Comparison of ENCODE assay signal across 12 mouse cellular contexts in the genomic region with DNA sequence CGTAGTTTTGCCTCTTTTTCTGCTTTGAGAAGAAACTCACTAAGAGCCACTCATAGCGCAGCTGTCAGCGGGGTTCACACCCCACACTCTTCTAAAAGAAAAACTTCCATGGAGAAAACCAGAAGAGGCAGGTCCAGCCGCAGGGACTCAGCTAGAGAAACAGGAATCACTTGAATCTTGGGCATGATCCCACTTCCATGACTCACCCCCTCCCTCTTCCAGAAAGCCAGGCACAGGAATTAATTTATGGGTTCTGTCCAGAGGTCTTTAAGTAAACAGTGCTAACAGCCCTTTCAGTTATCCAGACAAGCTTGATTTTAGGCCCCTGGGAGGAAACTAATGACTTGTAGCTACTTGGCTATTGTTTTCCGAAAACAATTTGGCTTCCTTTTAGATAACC.
A peak's percentile ranks its signal among the peaks of the same experiment; 100 is the strongest.
DNase-seq lines count a peak whose midpoint lies in the region; ATAC-seq and TF ChIP-seq lines count a peak whose summit lies in the region.
"Had no signal": no experiment of that assay in that cellular context is flagged by ENCODE, and none has a peak within 500 bp of the region (broad histone marks: within the 10 kb centered on the region; RNA-seq: fewer than 3 reads in every experiment).

No protein-coding gene starts in this region.

- 0 out of 2 replicates have a peak, but pooled peaks have one; percentile 31 for ATAC-seq in heart, embryonic 15.5 days (replicated peaks; ENCODE audit: insufficient number of reproducible peaks, insufficient read depth, low FRiP score, low read depth)
- ATAC-seq in lung, postnatal 0 days: peak; percentile 85
- ATAC-seq: forebrain, embryonic 16.5 days; midbrain, embryonic 15.5 days had no signal

- H3K27me3 ChIP-seq in heart, embryonic 15.5 days: 0 out of 2 replicates have a peak, but pooled peaks cover 6% of the 10 kb centered on the region
- H3K27me3 ChIP-seq in lung, postnatal 0 days (replicated peaks; ENCODE audit: insufficient read depth, low read length): no peaks in the 10 kb centered on the region
- peaks cover 1% of the 10 kb centered on the region; the same call in 1 of the 2 replicates for H3K27me3 ChIP-seq in embryonic facial prominence, embryonic 10.5 days (replicated peaks; ENCODE audit: low read depth, poor library complexity, severe bottlenecking)
- H3K27me3 ChIP-seq: limb, embryonic 15.5 days; midbrain, embryonic 15.5 days had no signal

- peak; percentile 61 for TF ChIP-seq EP300 in lung, postnatal 0 days (IDR thresholded peaks at IDR 0.05)

- H3K4me1 ChIP-seq in heart, embryonic 15.5 days (replicated peaks): peaks cover 6% of the 10 kb centered on the region; the same call in 1 of the 2 replicates
- H3K4me1 ChIP-seq in lung, postnatal 0 days (ENCODE audit: insufficient read depth, low read depth, low read length): peaks cover 7% of the 10 kb centered on the region; the same call in 1 of the 2 replicates
- 0 out of 2 replicates have a peak, but pooled peaks cover 5% of the 10 kb centered on the region for H3K4me1 ChIP-seq in embryonic facial prominence, embryonic 10.5 days
- H3K4me1 ChIP-seq: midbrain, embryonic 15.5 days had no signal

- 55% methylated on average over 5 of the region's 5 CpGs for WGBS in heart, embryonic 15.5 days
- 32% methylated on average over 5 of the region's 5 CpGs for WGBS in lung, postnatal 0 days
- 70% methylated on average over 5 of the region's 5 CpGs for WGBS in embryonic facial prominence, embryonic 10.5 days

- no peak overlapping the region for H3K4me2 ChIP-seq in heart, embryonic 15.5 days
- H3K4me2 ChIP-seq in lung, postnatal 0 days (replicated peaks; ENCODE audit: low read depth, low read length): no peak overlapping the region
- H3K4me2 ChIP-seq: hindbrain, embryonic 14.5 days; limb, embryonic 15.5 days; midbrain, embryonic 15.5 days had no signal

- no peak overlapping the region for H3K4me3 ChIP-seq in heart, embryonic 15.5 days
- no peak overlapping the region for H3K4me3 ChIP-seq in lung, postnatal 0 days (ENCODE audit: low read depth, low read length)
- no peak overlapping the region for H3K4me3 ChIP-seq in embryonic facial prominence, embryonic 10.5 days
- H3K4me3 ChIP-seq: limb, embryonic 15.5 days; midbrain, embryonic 15.5 days had no signal

- no peaks in the 10 kb centered on the region for H3K9me3 ChIP-seq in heart, embryonic 15.5 days (replicated peaks)
- H3K9me3 ChIP-seq in lung, postnatal 0 days (ENCODE audit: low read length): no peaks in the 10 kb centered on the region
- no peaks in the 10 kb centered on the region for H3K9me3 ChIP-seq in embryonic facial prominence, embryonic 10.5 days
- H3K9me3 ChIP-seq: limb, embryonic 15.5 days; midbrain, embryonic 15.5 days had no signal

- H3K36me3 ChIP-seq in heart, embryonic 15.5 days: no peaks in the 10 kb centered on the region
- no peaks in the 10 kb centered on the region for H3K36me3 ChIP-seq in lung, postnatal 0 days (ENCODE audit: insufficient read depth, low read length)
- H3K36me3 ChIP-seq in embryonic facial prominence, embryonic 10.5 days (replicated peaks): no peaks in the 10 kb centered on the region
- H3K36me3 ChIP-seq: limb, embryonic 15.5 days; midbrain, embryonic 15.5 days had no signal

- peak; percentile 28 to 78 for DNase-seq in adrenal gland, adult (ENCODE audit: inconsistent age in 2 of 2, low spot score in 1 of 2)
- DNase-seq in adrenal gland, postnatal 4 days (ENCODE audit: low spot score in 2 of 2): no peak
- DNase-seq in adipocyte (ENCODE audit: low spot score): peak; percentile 45
- peak; percentile 81 for DNase-seq in lung, postnatal 0 days (ENCODE audit: low spot score)
- DNase-seq in embryonic facial prominence, embryonic 10.5 days (ENCODE audit: low spot score): no peak
- no peak for DNase-seq in cerebellum, adult 9-11 months
- no peak for DNase-seq in layer of hippocampus, postnatal 10 days (ENCODE audit: low spot score in 2 of 2)

- no peak for TF ChIP-seq CTCF in lung, postnatal 0 days (IDR thresholded peaks at IDR 0.05)

- no peak overlapping the region for H3K27ac ChIP-seq in heart, embryonic 15.5 days
- H3K27ac ChIP-seq in lung, postnatal 0 days (ENCODE audit: low read length): no peak overlapping the region
- no peak overlapping the region for H3K27ac ChIP-seq in embryonic facial prominence, embryonic 10.5 days (replicated peaks)
- H3K27ac ChIP-seq: hindbrain, embryonic 14.5 days; limb, embryonic 15.5 days; midbrain, embryonic 15.5 days had no signal

- H3K9ac ChIP-seq in heart, embryonic 15.5 days: no peak overlapping the region
- no peak overlapping the region for H3K9ac ChIP-seq in lung, postnatal 0 days (replicated peaks; ENCODE audit: low read depth)
- H3K9ac ChIP-seq: hindbrain, embryonic 14.5 days; limb, embryonic 15.5 days; midbrain, embryonic 15.5 days had no signal

Comparison
In these comparisons a context has a peak if more than half of its experiments do, and no peak if none do; other contexts are left out.
1. DNase-seq: peak in adrenal gland, adult (2 of 2), adipocyte (single experiment) and lung, postnatal 0 days (single experiment); none in adrenal gland, postnatal 4 days (0 of 2), embryonic facial prominence, embryonic 10.5 days (single experiment), cerebellum, adult 9-11 months (single experiment) and layer of hippocampus, postnatal 10 days (0 of 2).